Mouse (Mus musculus) MEL (cell line): ENCODE measurements around the gene Topbp1.

Experiments
- BHLHE40 ChIP-seq: IDR thresholded peaks from 2 replicates; pipeline ENCODE4 v1.6.1; 2012; ENCODE audit warnings: low read depth, mild to moderate bottlenecking, inconsistent platforms, low read length, improper control_type of control experiment, borderline replicate concordance
- CTCF ChIP-seq, 3 experiments: IDR thresholded peaks in 2 of 3; conservative IDR thresholded peaks in 1 of 3; 2 replicates each; pipeline ENCODE4 v1.5.1; 2011 to 2012; ENCODE audit warnings: low read length in 3 of 3, low read depth in 2 of 3, mild to moderate bottlenecking in 2 of 3, improper control_type of control experiment in 1 of 3, inconsistent platforms in 1 of 3, mixed read lengths in 1 of 3, moderate library complexity in 1 of 3; ENCODE audit not compliant: control insufficient read depth in 1 of 3, insufficient read depth in 1 of 3, poor library complexity in 1 of 3, severe bottlenecking in 1 of 3
- GABPA ChIP-seq: IDR thresholded peaks from 2 replicates; pipeline ENCODE4 v1.6.1; 2012; ENCODE audit warnings: low read depth, mild to moderate bottlenecking, inconsistent platforms, low read length, improper control_type of control experiment, moderate library complexity
- GATA1 ChIP-seq: IDR thresholded peaks from 2 replicates; pipeline ENCODE4 v1.6.1; 2011; ENCODE audit warnings: low read depth, low read length, improper control_type of control experiment
- POLR2A ChIP-seq, 2 experiments: IDR thresholded peaks; 2 replicates each; pipeline ENCODE4 v1.6.1; 2011 to 2012; ENCODE audit warnings: low read length in 2 of 2, mild to moderate bottlenecking in 2 of 2, control low read depth in 1 of 2, improper control_type of control experiment in 1 of 2, low read depth in 1 of 2, moderate library complexity in 1 of 2; ENCODE audit not compliant: control insufficient read depth in 1 of 2, insufficient read depth in 1 of 2, poor library complexity in 1 of 2
- RAD21 ChIP-seq: IDR thresholded peaks from 2 replicates; pipeline ENCODE4 v1.6.1; 2011; ENCODE audit warnings: mild to moderate bottlenecking, low read depth, low read length, improper control_type of control experiment
- TAL1 ChIP-seq: IDR thresholded peaks from 2 replicates; pipeline ENCODE4 v1.6.1; 2012; ENCODE audit warnings: mild to moderate bottlenecking, inconsistent platforms, low read length, moderate library complexity, mixed read lengths
- ZC3H11A ChIP-seq: IDR thresholded peaks from 2 replicates; pipeline ENCODE4 v1.6.1; 2012; ENCODE audit warnings: low read depth, mild to moderate bottlenecking, inconsistent platforms, low read length, improper control_type of control experiment
- ZNF384 ChIP-seq: IDR thresholded peaks from 2 replicates; pipeline ENCODE4 v1.6.1; 2012; ENCODE audit warnings: low read depth, mild to moderate bottlenecking, inconsistent platforms, low read length, improper control_type of control experiment

DNA sequence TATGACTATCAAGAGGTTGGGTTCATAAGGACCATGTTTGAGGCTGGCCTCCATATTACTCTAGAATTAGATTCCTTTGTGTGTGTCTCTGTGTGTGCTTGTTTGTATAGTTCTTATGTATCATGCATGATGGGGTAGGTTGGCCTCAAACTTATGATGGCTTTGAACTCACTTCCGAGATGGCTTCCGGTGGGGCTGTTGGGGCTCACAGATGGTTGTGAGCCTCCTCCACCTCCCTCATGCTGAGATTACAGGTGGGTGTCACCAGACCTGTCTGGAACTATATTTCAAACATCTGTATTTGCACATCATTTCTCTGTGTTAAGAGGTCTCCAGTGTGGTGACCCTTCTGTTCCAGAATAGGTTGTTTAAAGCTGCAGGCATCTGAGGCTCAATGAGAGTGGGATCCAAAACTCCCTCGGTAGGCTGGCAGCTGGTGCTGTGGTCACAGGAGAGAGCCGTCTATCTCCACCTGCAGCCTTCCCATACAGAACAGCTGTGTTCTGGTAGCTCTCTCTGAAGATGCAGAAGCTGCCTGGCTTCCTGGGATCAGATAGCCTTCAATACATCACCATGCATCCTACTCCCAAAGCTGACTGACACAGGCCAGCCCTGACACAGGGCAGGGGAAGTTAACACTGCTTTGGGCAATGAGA, 79.3 kb downstream of the Topbp1 start:
- no peak for TF ChIP-seq ZC3H11A
- TF ChIP-seq BHLHE40, result no peak
- TF ChIP-seq POLR2A (IDR thresholded peaks at IDR 0.05; ENCODE audit: control insufficient read depth in 1 of 2, insufficient read depth in 1 of 2, low read depth in 1 of 2, low read length in 2 of 2, poor library complexity in 1 of 2), result no peak
- no peak for TF ChIP-seq TAL1
- TF ChIP-seq CTCF (IDR thresholded peaks at IDR 0.05 in 2 of 3, conservative IDR thresholded peaks at IDR 0.05 in 1 of 3; ENCODE audit: control insufficient read depth in 1 of 3, insufficient read depth in 1 of 3, low read depth in 2 of 3, low read length in 3 of 3, poor library complexity in 1 of 3, severe bottlenecking in 1 of 3), result no peak
- TF ChIP-seq ZNF384, result no peak
- no peak for TF ChIP-seq RAD21
- TF ChIP-seq GABPA, result no peak
- TF ChIP-seq GATA1, result no peak
